Mouse (Mus musculus) leukemia stem cell, adult 10-12 weeks (primary cell): Measurements from ENCODE around the gene Supv3l1. TPM values are rescaled to one million over a fixed set of nuclear protein-coding genes. Genes with fewer than 3 reads are reported as not detected.

ENCODE experiments used
- polyA plus RNA-seq: library from polyadenylated mRNA; stranded (reverse); fragments of >175 nt; gene quantifications from 2 replicates; pipeline ENCODE4 v1.2.3, GENCODE M21; 2012; ENCODE audit warnings: low replicate concordance

Gene Supv3l1
- polyA plus RNA-seq: 17.2 and 32.5 TPM in 2 replicates

GRCm38 (mm10) chr10:62449364-62450279, at the start of gene Supv3l1, which contains the start of gene 4930507D05Rik:
Gene Supv3l1, minus strand, starts transcription at chr10:62449738.
Gene 4930507D05Rik, plus strand, starts transcription at chr10:62449489.

GRCm38 (mm10) chr10:62486618-62487415, 37.3 kb upstream of the Supv3l1 start, which contains the start of gene Vps26a:
Gene Vps26a, minus strand, starts transcription at chr10:62486805.

GRCm38 (mm10) chr10:62422255-62422654, 27.3 kb downstream of the Supv3l1 start, which contains the start of gene Hkdc1:
Gene Hkdc1, minus strand, starts transcription at chr10:62422491.

GRCm38 (mm10) chr10:62379808-62380207, 69.7 kb downstream of the Supv3l1 start, which contains the start of gene Hk1:
Gene Hk1, minus strand, starts transcription at chr10:62379908.

Other genes with a start within 250 kb of the Supv3l1 start
- 5.3 and 7.1 TPM in 2 replicates for gene Tspan15, start 218.5 kb downstream of the Supv3l1 start, polyA plus RNA-seq
- gene Tacr2, start 197.3 kb downstream of the Supv3l1 start, polyA plus RNA-seq: not detected in 2 replicates
- gene Hk1, start 69.8 kb downstream of the Supv3l1 start, polyA plus RNA-seq: 506 and 712 TPM in 2 replicates
- not detected in 2 replicates for gene Hkdc1, start 27.2 kb downstream of the Supv3l1 start, polyA plus RNA-seq
- 0.22 TPM in 1 of 2 replicates, not detected in the other for gene 4930507D05Rik, start 249 bp downstream of the Supv3l1 start, polyA plus RNA-seq
- gene Vps26a, start 37.1 kb upstream of the Supv3l1 start, polyA plus RNA-seq: 0.57 and 15.4 TPM in 2 replicates
- gene Srgn, start 77.7 kb upstream of the Supv3l1 start, polyA plus RNA-seq: 3.4 and 66.0 TPM in 2 replicates
- 4.2 and 9.4 TPM in 2 replicates for gene Kif1bp, start 128.7 kb upstream of the Supv3l1 start, polyA plus RNA-seq
- gene Ddx21, start 152.5 kb upstream of the Supv3l1 start, polyA plus RNA-seq: 60.1 and 80.2 TPM in 2 replicates
- 18.1 and 20.8 TPM in 2 replicates for gene Ddx50, start 201.5 kb upstream of the Supv3l1 start, polyA plus RNA-seq